Mouse (Mus musculus) ovary, adult 18-20 months (tissue): ENCODE results near the gene Asf1a.
"Not testable (repeated sequence)": the region's sequence is repeated elsewhere in the genome, so short reads cannot be mapped to it uniquely, and the experiment has no call there.

ENCODE experiments used
- DNase-seq: peaks from one replicate; pipeline ENCODE4 v3.0.0; 2022; ENCODE audit warnings: low spot score, mixed read lengths

Asf1a gene

GRCm38 (mm10) chr10:53641507-53641906 is 45.0 kb downstream of the Asf1a start:
- DNase-seq: no peak

- DNase-seq: no peak
These were observed 54.1 kb downstream of the Asf1a start for GRCm38 (mm10) chr10:53650683-53651082.

DNA sequence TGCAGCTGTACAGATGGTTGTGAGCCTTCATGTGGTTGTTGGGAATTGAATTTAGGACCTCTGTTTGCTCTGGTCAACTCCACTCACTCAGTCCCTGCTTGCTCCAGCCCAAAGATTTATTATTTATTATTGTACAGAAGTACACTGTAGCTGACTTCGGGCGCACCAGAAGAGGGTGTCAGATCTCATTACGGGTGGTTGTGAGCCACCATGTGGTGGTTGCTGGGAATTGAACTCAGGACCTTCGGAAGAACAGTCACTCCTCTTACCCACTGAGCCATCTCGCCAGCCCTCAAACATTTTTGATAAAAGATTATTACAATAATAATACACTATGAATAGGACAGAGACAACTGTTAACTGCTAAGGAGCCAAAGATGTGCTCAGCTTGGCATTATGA is 57.7 kb downstream of the Asf1a start:
- not testable (repeated sequence) for DNase-seq
